Mouse (Mus musculus): ENCODE results near the gene Mxi1.

DNA sequence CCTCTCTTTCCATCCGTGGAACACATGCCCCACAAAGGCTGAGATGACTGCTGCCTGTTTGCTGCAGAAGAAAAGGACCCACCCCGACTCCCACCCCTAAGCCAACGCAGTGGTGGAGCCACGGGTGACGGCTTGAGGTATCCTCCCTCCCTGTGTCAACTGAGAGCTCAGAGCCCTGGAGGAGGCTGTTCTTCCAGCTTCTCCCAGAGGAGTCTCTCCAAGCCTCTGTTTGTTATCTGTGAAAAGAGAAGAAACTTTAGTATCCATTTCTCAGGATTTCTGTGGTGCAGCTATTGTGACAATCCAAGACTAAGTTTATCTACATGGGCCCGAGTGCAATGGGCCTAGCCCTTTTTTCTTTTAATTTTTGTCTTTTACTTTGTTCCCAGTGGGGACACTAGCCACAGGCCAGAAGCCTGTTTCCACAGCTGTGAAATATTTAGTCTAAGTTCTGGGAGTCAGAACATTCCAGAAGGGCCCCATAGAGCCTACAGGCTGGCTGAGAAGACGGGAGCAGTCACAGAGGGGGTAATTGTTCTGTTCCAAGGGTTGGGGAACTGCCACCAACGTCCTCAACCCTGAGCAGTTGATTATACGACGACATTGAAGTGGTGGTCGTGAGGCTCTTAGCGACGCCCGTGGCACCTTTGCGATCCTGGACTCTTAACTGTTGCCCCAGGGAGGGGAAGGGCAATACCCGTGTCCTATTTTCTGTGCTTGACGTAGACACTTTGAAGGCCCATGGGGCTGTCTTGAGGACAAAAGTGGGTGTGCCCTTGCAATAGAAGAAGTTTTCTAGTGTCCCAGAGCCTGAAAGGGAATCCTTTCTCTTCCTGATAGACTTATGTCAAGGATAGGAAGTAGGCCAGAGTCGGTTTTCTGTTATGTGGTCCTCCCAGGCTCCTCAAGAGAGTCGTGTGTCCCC lies 31.6 kb upstream of the Mxi1 start:
- no peak for TF ChIP-seq CTCF (IDR thresholded peaks at IDR 0.05; ENCODE audit: low read depth)
- no peak for TF ChIP-seq EP300 (IDR thresholded peaks at IDR 0.05; ENCODE audit: low read depth)

All from liver, embryonic 14.5 days (tissue).